ENCODE assay signal across 8 mouse cellular contexts in the genomic region with DNA sequence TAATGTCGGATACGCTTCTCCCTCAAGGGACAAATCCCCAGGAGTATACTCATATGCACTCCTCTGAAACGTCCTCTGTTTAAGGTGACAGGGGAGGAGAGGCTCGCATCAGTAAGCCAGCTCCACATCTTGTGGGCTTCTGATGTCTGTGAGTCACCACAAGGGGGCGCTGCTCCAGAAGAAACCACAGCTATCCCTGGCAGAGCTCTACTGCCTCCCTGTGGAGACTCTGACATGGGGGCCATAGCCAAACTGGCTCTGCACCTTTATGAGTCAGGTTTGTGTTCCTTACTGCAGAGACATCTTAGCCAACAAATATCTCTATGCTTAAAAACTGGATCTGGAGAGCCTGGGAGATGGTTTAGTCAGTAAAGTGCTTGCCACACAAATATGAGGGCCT. TPM values are rescaled to one million over a fixed set of nuclear protein-coding genes. Genes with fewer than 3 reads are reported as not detected.
DNase-seq lines count a peak whose midpoint lies in the region; TF ChIP-seq lines count a peak whose summit lies in the region.
"Had no signal": no experiment of that assay in that cellular context is flagged by ENCODE, and none has a peak within 500 bp of the region (broad histone marks: within the 10 kb centered on the region; RNA-seq: fewer than 3 reads in every experiment).

No protein-coding gene starts in this region.

- no peak overlapping the region for H3K4me3 ChIP-seq in ES-Bruce4 (ENCODE audit: low read depth, low read length)
- no peak overlapping the region for H3K4me3 ChIP-seq in heart, embryonic 10.5 days
- H3K4me3 ChIP-seq in small intestine, adult 2 months (ENCODE audit: low read depth, low read length) = no peak overlapping the region
- H3K4me3 ChIP-seq: megakaryocyte, embryonic 14.5 days had no signal

- peaks cover 7% of the 10 kb centered on the region for H3K4me1 ChIP-seq in ES-Bruce4 (ENCODE audit: control insufficient read depth, insufficient read depth, low read length)
- H3K4me1 ChIP-seq in heart, embryonic 10.5 days = peaks cover 46% of the 10 kb centered on the region
- H3K4me1 ChIP-seq in small intestine, adult 2 months (ENCODE audit: control insufficient read depth, insufficient read depth, insufficient read length, low read length) = peaks cover 13% of the 10 kb centered on the region

- H3K27ac ChIP-seq in ES-Bruce4 (ENCODE audit: insufficient read depth, low read length) = no peak overlapping the region
- peak overlapping the region; percentile 44; the same call in 1 of the 2 replicates for H3K27ac ChIP-seq in heart, embryonic 10.5 days
- no peak overlapping the region for H3K27ac ChIP-seq in small intestine, adult 2 months (ENCODE audit: insufficient read depth, low read depth, low read length)

- TF ChIP-seq CTCF in ES-Bruce4 (IDR thresholded peaks at IDR 0.05; ENCODE audit: low read depth, low read length) = peak; percentile 100
- TF ChIP-seq CTCF in small intestine, adult 2 months (IDR thresholded peaks at IDR 0.05; ENCODE audit: extremely low read depth, insufficient read length, insufficient replicate concordance, low read depth, low read length) = peak; percentile 100

- H3K9ac ChIP-seq in ES-Bruce4 (ENCODE audit: low read depth, poor library complexity, severe bottlenecking) = no peak overlapping the region

- DNase-seq in adrenal gland, adult 2 months = peak; percentile 87
- DNase-seq in embryo, embryonic 10.5 days (ENCODE audit: low spot score) = peak; percentile 92
- peak; percentile 94 for DNase-seq in heart, embryonic 10.5 days (ENCODE audit: low spot score)
- peak; percentile 85 for DNase-seq in layer of hippocampus, adult 9-10 months (ENCODE audit: low spot score)
- DNase-seq in lung, postnatal 4 days = peak; percentile 87 to 92

- TF ChIP-seq EP300 in ES-Bruce4 (IDR thresholded peaks at IDR 0.05; ENCODE audit: insufficient read depth, low read depth, low read length) = peak; percentile 53; the same call in 1 of the 2 replicates

- peaks cover 26% of the 10 kb centered on the region for H3K36me3 ChIP-seq in ES-Bruce4 (ENCODE audit: control insufficient read depth, insufficient read depth, low read length, poor library complexity, severe bottlenecking)
- peaks cover 55% of the 10 kb centered on the region for H3K36me3 ChIP-seq in heart, embryonic 10.5 days
- peaks cover 20% of the 10 kb centered on the region; the same call in 1 of the 2 replicates for H3K36me3 ChIP-seq in small intestine, adult 2 months (ENCODE audit: control insufficient read depth, insufficient read depth, low read length)

- 20% methylated on average over 5 of the region's 5 CpGs for WGBS in heart, embryonic 10.5 days
- 29% methylated on average over 5 of the region's 5 CpGs for WGBS in small intestine, adult 2 months

- no peak for TF ChIP-seq POLR2A in ES-Bruce4 (IDR thresholded peaks at IDR 0.05; ENCODE audit: insufficient read depth, low read length)
- TF ChIP-seq POLR2A in small intestine, adult 2 months (IDR thresholded peaks at IDR 0.05; ENCODE audit: low read depth, low read length) = no peak

- H3K27me3 ChIP-seq in ES-Bruce4 (ENCODE audit: control insufficient read depth, insufficient read depth, low read length, poor library complexity, severe bottlenecking) = no peaks in the 10 kb centered on the region
- H3K27me3 ChIP-seq in heart, embryonic 10.5 days (ENCODE audit: insufficient read depth, poor library complexity, severe bottlenecking) = no peaks in the 10 kb centered on the region
- H3K27me3 ChIP-seq in small intestine, adult 2 months (ENCODE audit: control insufficient read depth, insufficient read depth, low read length) = no peaks in the 10 kb centered on the region
- H3K27me3 ChIP-seq: megakaryocyte, embryonic 14.5 days had no signal

- no peaks in the 10 kb centered on the region for H3K9me3 ChIP-seq in ES-Bruce4 (replicated peaks; ENCODE audit: control insufficient read depth, insufficient read depth, low read length, poor library complexity, severe bottlenecking)
- H3K9me3 ChIP-seq in heart, embryonic 10.5 days = no peaks in the 10 kb centered on the region
- H3K9me3 ChIP-seq: megakaryocyte, embryonic 14.5 days had no signal

RNA-seq across cellular contexts. Expression of gene Fpgs, which starts 14.5 kb away (rescaled TPM):
- 45.7 and 52.7 TPM in 2 replicates for polyA plus RNA-seq in ES-Bruce4 (2011; ENCODE audit: insufficient read depth, insufficient read length, low read depth, missing spikeins)
- total RNA-seq in adrenal gland, adult 2 months (2021) = 10 to 100 TPM in 1 of 2 experiments, 1 to 10 TPM in 1; 7.5 to 13.9 TPM
- polyA plus RNA-seq in adrenal gland, adult 2 months (2012; rRNA removed) = 45.7 and 48.2 TPM in 2 replicates
- 24.7 and 34.8 TPM in 2 replicates for polyA plus RNA-seq in heart, embryonic 10.5 days (2016; fragmentation: Nextera tagmentation; extraction: Ambion mirVana)
- polyA plus RNA-seq in small intestine, adult 2 months (2012; rRNA removed) = 25.6 and 26.0 TPM in 2 replicates

RNA-seq across cellular contexts. Expression of gene Cdk9, which starts 23.5 kb away (rescaled TPM):
- 109 and 115 TPM in 2 replicates for polyA plus RNA-seq in ES-Bruce4 (2011; ENCODE audit: insufficient read depth, insufficient read length, low read depth, missing spikeins)
- 10 to 100 TPM; 69.7 to 74.7 TPM for total RNA-seq in adrenal gland, adult 2 months (2021)
- 131 and 132 TPM in 2 replicates for polyA plus RNA-seq in adrenal gland, adult 2 months (2012; rRNA removed)
- 89.1 and 115 TPM in 2 replicates for polyA plus RNA-seq in heart, embryonic 10.5 days (2016; fragmentation: Nextera tagmentation; extraction: Ambion mirVana)
- polyA plus RNA-seq in small intestine, adult 2 months (2012; rRNA removed) = 41.9 and 89.9 TPM in 2 replicates

RNA-seq across cellular contexts. Expression of gene Sh2d3c, which starts 31.4 kb away (rescaled TPM):
- 9.0 and 11.4 TPM in 2 replicates for polyA plus RNA-seq in ES-Bruce4 (2011; ENCODE audit: insufficient read depth, insufficient read length, low read depth, missing spikeins)
- 10 to 100 TPM; 11.3 to 19.1 TPM for total RNA-seq in adrenal gland, adult 2 months (2021)
- polyA plus RNA-seq in adrenal gland, adult 2 months (2012; rRNA removed) = 47.0 and 50.8 TPM in 2 replicates
- polyA plus RNA-seq in heart, embryonic 10.5 days (2016; fragmentation: Nextera tagmentation; extraction: Ambion mirVana) = 34.8 and 35.4 TPM in 2 replicates
- 10.9 and 25.3 TPM in 2 replicates for polyA plus RNA-seq in small intestine, adult 2 months (2012; rRNA removed)

RNA-seq across cellular contexts. Expression of gene Eng, which starts 43.0 kb away (rescaled TPM):
- 20.0 and 20.8 TPM in 2 replicates for polyA plus RNA-seq in ES-Bruce4 (2011; ENCODE audit: insufficient read depth, insufficient read length, low read depth, missing spikeins)
- 100 to 1,000 TPM; 100 to 128 TPM for total RNA-seq in adrenal gland, adult 2 months (2021)
- 266 and 281 TPM in 2 replicates for polyA plus RNA-seq in adrenal gland, adult 2 months (2012; rRNA removed)
- polyA plus RNA-seq in heart, embryonic 10.5 days (2016; fragmentation: Nextera tagmentation; extraction: Ambion mirVana) = 87.1 and 149 TPM in 2 replicates
- 36.8 and 54.4 TPM in 2 replicates for polyA plus RNA-seq in small intestine, adult 2 months (2012; rRNA removed)

RNA-seq across cellular contexts. Expression of gene 6330409D20Rik, which starts 51.4 kb away (rescaled TPM):
- not detected in 2 replicates for polyA plus RNA-seq in ES-Bruce4 (2011; ENCODE audit: insufficient read depth, insufficient read length, low read depth, missing spikeins)
- total RNA-seq in adrenal gland, adult 2 months (2021) = not detected
- polyA plus RNA-seq in adrenal gland, adult 2 months (2012; rRNA removed) = not detected in 2 replicates
- polyA plus RNA-seq in heart, embryonic 10.5 days (2016; fragmentation: Nextera tagmentation; extraction: Ambion mirVana) = 0.28 TPM in 1 of 2 replicates, not detected in the other
- not detected in 2 replicates for polyA plus RNA-seq in small intestine, adult 2 months (2012; rRNA removed)
